Mouse (Mus musculus): ENCODE data around the gene Spta1.

DNA sequence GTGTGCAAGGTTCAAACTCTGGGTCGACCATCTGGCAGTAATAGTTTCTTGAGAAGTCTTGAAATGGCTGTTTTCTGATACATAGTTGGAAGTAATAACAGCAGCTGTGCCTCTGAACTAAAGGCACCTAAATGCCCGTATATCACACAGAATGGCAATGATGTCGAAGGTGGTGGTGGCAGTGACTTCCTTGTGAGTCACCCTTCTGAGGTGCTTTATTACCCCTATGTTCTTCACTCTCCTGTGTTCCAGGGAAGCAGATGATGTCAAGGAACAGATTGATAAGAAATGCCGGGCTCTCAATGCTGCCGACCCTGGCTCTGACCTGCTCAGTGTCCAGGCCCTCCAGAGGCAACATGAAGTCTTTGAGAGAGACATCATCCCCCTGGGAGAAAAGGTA is 39.7 kb downstream of the Spta1 start:
- no peak for TF ChIP-seq CTCF (conservative IDR thresholded peaks at IDR 0.05; ENCODE audit: low read length)
- TF ChIP-seq POU5F1 (IDR thresholded peaks at IDR 0.05; ENCODE audit: borderline replicate concordance, low read length): no peak
